Mouse (Mus musculus): ENCODE data around the gene Ddx19b. TPM values are rescaled to one million over a fixed set of nuclear protein-coding genes. Genes with fewer than 3 reads are reported as not detected.

The Ddx19b gene
- polyA plus RNA-seq (2017; shearing (Covaris generic)) = 17.6 TPM

GRCm38 (mm10) chr8:111031572-111031971 lies at the start of gene Ddx19b:
Ddx19b (minus strand) TSS chr8:111031751.

GRCm38 (mm10) chr8:111056158-111056663 lies 24.7 kb upstream of the Ddx19b start, which contains the start of gene Exosc6:
Exosc6 (plus strand) TSS chr8:111056339.

GRCm38 (mm10) chr8:111032916-111033315 lies 1.4 kb upstream of the Ddx19b start, which contains the start of gene Aars:
Aars (plus strand) TSS chr8:111033144.

GRCm38 (mm10) chr8:110997547-110998531 lies 33.7 kb downstream of the Ddx19b start, which contains the start of gene Ddx19a:
Ddx19a (minus strand) TSS chr8:110997800.

Other genes with a start within 250 kb of the Ddx19b start
- not detected for gene Il34, start 225.8 kb downstream of the Ddx19b start, polyA plus RNA-seq (2017; shearing (Covaris generic))
- gene Cog4, start 185.2 kb downstream of the Ddx19b start, polyA plus RNA-seq (2017; shearing (Covaris generic)) = 72.2 TPM
- 216 TPM for gene Sf3b3, start 185.0 kb downstream of the Ddx19b start, polyA plus RNA-seq (2017; shearing (Covaris generic))
- gene Fuk, start 129.3 kb downstream of the Ddx19b start, polyA plus RNA-seq (2017; shearing (Covaris generic)) = 11.2 TPM
- gene St3gal2, start 111.8 kb downstream of the Ddx19b start, polyA plus RNA-seq (2017; shearing (Covaris generic)) = 5.8 TPM
- 23.4 TPM for gene Ddx19a, start 34.0 kb downstream of the Ddx19b start, polyA plus RNA-seq (2017; shearing (Covaris generic))
- gene Aars, start 1.4 kb upstream of the Ddx19b start, polyA plus RNA-seq (2017; shearing (Covaris generic)) = 60.3 TPM
- gene Exosc6, start 24.6 kb upstream of the Ddx19b start, polyA plus RNA-seq (2017; shearing (Covaris generic)) = not detected
- gene Clec18a, start 60.7 kb upstream of the Ddx19b start, polyA plus RNA-seq (2017; shearing (Covaris generic)) = not detected
- 15.0 TPM for gene Pdpr, start 62.9 kb upstream of the Ddx19b start, polyA plus RNA-seq (2017; shearing (Covaris generic))
- 33.2 TPM for gene Glg1, start 227.5 kb upstream of the Ddx19b start, polyA plus RNA-seq (2017; shearing (Covaris generic))